Mouse (Mus musculus) MEL (cell line): ENCODE measurements around the gene Gstp2. TPM values are rescaled to one million over a fixed set of nuclear protein-coding genes. Genes with fewer than 3 reads are reported as not detected.

Experiments
- DNase-seq: peaks from one replicate; pipeline ENCODE4 v3.0.0; 2011; ENCODE audit warnings: low read depth, low spot score
- H3K27ac ChIP-seq: 2 replicates; pipeline ENCODE4 v1.5.1; 2012; ENCODE audit warnings: low read depth, mild to moderate bottlenecking, control low read depth, low read length, moderate library complexity; ENCODE audit not compliant: control insufficient read depth
- H3K27me3 ChIP-seq, 2 experiments: fragments of 150-350 bp in 1 of 2; sonication (generic) in 1 of 2; 2 replicates each; pipeline ENCODE4 v1.6.1; 2012; ENCODE audit warnings: low read length in 2 of 2, mild to moderate bottlenecking in 2 of 2, improper control_type of control experiment in 1 of 2, moderate library complexity in 1 of 2; ENCODE audit not compliant: insufficient read depth in 2 of 2, control insufficient read depth in 1 of 2
- H3K36me3 ChIP-seq, 2 experiments: 2 replicates each; pipeline ENCODE4 v1.6.1; 2012 to 2014; ENCODE audit warnings: low read length in 2 of 2, improper control_type of control experiment in 1 of 2, inconsistent platforms in 1 of 2, mild to moderate bottlenecking in 1 of 2; ENCODE audit not compliant: insufficient read depth in 2 of 2, control insufficient read depth in 1 of 2
- H3K4me1 ChIP-seq, 2 experiments: fragments of 150-350 bp in 1 of 2; sonication (generic) in 1 of 2; 2 replicates each; pipeline ENCODE4 v1.6.1; 2012; ENCODE audit warnings: low read length in 2 of 2, improper control_type of control experiment in 1 of 2, mild to moderate bottlenecking in 1 of 2; ENCODE audit not compliant: insufficient read depth in 2 of 2, control insufficient read depth in 1 of 2
- H3K4me3 ChIP-seq, 2 experiments: fragments of 150-350 bp in 1 of 2; sonication (generic) in 1 of 2; 2 replicates each; pipeline ENCODE4 v1.5.1; 2012; ENCODE audit warnings: low read depth in 2 of 2, low read length in 2 of 2, mild to moderate bottlenecking in 2 of 2, moderate library complexity in 2 of 2, control low read depth in 1 of 2, improper control_type of control experiment in 1 of 2; ENCODE audit not compliant: control insufficient read depth in 1 of 2, insufficient read depth in 1 of 2
- H3K79me2 ChIP-seq: 2 replicates; pipeline ENCODE4 v1.6.1; 2012; ENCODE audit warnings: mild to moderate bottlenecking, low read length, moderate library complexity; ENCODE audit not compliant: control insufficient read depth, poor library complexity, insufficient read depth
- H3K9ac ChIP-seq: 2 replicates; pipeline ENCODE4 v1.6.1; 2012; ENCODE audit warnings: low read depth, mild to moderate bottlenecking, control low read depth, low read length, moderate library complexity; ENCODE audit not compliant: control insufficient read depth, poor library complexity, severe bottlenecking
- H3K9me3 ChIP-seq: fragments of 150-350 bp; sonication (generic); replicated peaks from 2 replicates; pipeline ENCODE4 v1.6.1; 2012; ENCODE audit warnings: mild to moderate bottlenecking, low read length, improper control_type of control experiment, moderate library complexity; ENCODE audit not compliant: insufficient read depth
- CHD2 ChIP-seq: IDR thresholded peaks from 2 replicates; pipeline ENCODE4 v1.6.1; 2011; ENCODE audit warnings: low read length, improper control_type of control experiment
- CTCF ChIP-seq, 3 experiments: IDR thresholded peaks in 2 of 3; conservative IDR thresholded peaks in 1 of 3; 2 replicates each; pipeline ENCODE4 v1.5.1; 2011 to 2012; ENCODE audit warnings: low read length in 3 of 3, low read depth in 2 of 3, mild to moderate bottlenecking in 2 of 3, improper control_type of control experiment in 1 of 3, inconsistent platforms in 1 of 3, mixed read lengths in 1 of 3, moderate library complexity in 1 of 3; ENCODE audit not compliant: control insufficient read depth in 1 of 3, insufficient read depth in 1 of 3, poor library complexity in 1 of 3, severe bottlenecking in 1 of 3
- E2F4 ChIP-seq: IDR thresholded peaks from 2 replicates; pipeline ENCODE4 v1.6.1; 2011; ENCODE audit warnings: low read depth, low read length, improper control_type of control experiment, borderline replicate concordance
- EP300 ChIP-seq, 2 experiments: IDR thresholded peaks; 2 replicates each; pipeline ENCODE4 v1.6.1; 2011; ENCODE audit warnings: improper control_type of control experiment in 2 of 2, low read length in 2 of 2, low read depth in 1 of 2, mild to moderate bottlenecking in 1 of 2
- ETS1 ChIP-seq: IDR thresholded peaks from 2 replicates; pipeline ENCODE4 v1.6.1; 2012; ENCODE audit warnings: low read depth, mild to moderate bottlenecking, inconsistent platforms, low read length, improper control_type of control experiment, moderate library complexity
- GATA1 ChIP-seq: IDR thresholded peaks from 2 replicates; pipeline ENCODE4 v1.6.1; 2011; ENCODE audit warnings: low read depth, low read length, improper control_type of control experiment
- JUND ChIP-seq: IDR thresholded peaks from 2 replicates; pipeline ENCODE4 v1.6.1; 2011; ENCODE audit warnings: low read depth, mild to moderate bottlenecking, improper control_type of control experiment, low read length
- MAZ ChIP-seq: IDR thresholded peaks from 2 replicates; pipeline ENCODE4 v1.6.1; 2012; ENCODE audit warnings: low read depth, mild to moderate bottlenecking, inconsistent platforms, low read length, improper control_type of control experiment
- MXI1 ChIP-seq: IDR thresholded peaks from 2 replicates; pipeline ENCODE4 v1.6.1; 2011; ENCODE audit warnings: mild to moderate bottlenecking, low read depth, low read length, improper control_type of control experiment
- POLR2AphosphoS2 ChIP-seq: IDR thresholded peaks from 2 replicates; pipeline ENCODE4 v1.6.1; 2011; ENCODE audit warnings: low read length, improper control_type of control experiment
- RCOR1 ChIP-seq: IDR thresholded peaks from 2 replicates; pipeline ENCODE4 v1.6.1; 2012; ENCODE audit warnings: low read depth, mild to moderate bottlenecking, inconsistent platforms, low read length, improper control_type of control experiment
- SIN3A ChIP-seq: IDR thresholded peaks from 2 replicates; pipeline ENCODE4 v1.6.1; 2012; ENCODE audit warnings: low read length, improper control_type of control experiment, inconsistent platforms
- TAL1 ChIP-seq: IDR thresholded peaks from 2 replicates; pipeline ENCODE4 v1.6.1; 2012; ENCODE audit warnings: mild to moderate bottlenecking, inconsistent platforms, low read length, moderate library complexity, mixed read lengths
- UBTF ChIP-seq: IDR thresholded peaks from 2 replicates; pipeline ENCODE4 v1.6.1; 2012; ENCODE audit warnings: low read depth, mild to moderate bottlenecking, inconsistent platforms, low read length, improper control_type of control experiment, moderate library complexity, borderline replicate concordance; ENCODE audit not compliant: insufficient read depth
- polyA plus RNA-seq, 2 experiments: library from polyadenylated mRNA; stranded (reverse) in 1 of 2; unstranded in 1 of 2; fragments of >175 nt in 1 of 2; fragments of >200 nt in 1 of 2; gene quantifications; 2 replicates each; pipeline versions ENCODE4 v1.2.1 to v1.2.4; 2012; ENCODE audit warnings: low replicate concordance in 2 of 2, low read depth in 1 of 2; ENCODE audit not compliant: insufficient read length in 2 of 2, insufficient read depth in 1 of 2, missing spikeins in 1 of 2
- total RNA-seq: library from RNA; depleted of rRNA; stranded (reverse); fragments of 300-350 nt; gene quantifications from 2 replicates; pipeline ENCODE4 v1.2.3, GENCODE M21; 2012

Gstp2 gene
- total and polyA plus RNA-seq, 3 experiments, result 0.65 to 7.4 TPM; not detected in 1

GRCm38 (mm10) chr19:4005971-4006370 is 39.9 kb downstream of the Gstp2 start:
- TF ChIP-seq E2F4, result no peak
- no peak for TF ChIP-seq JUND
- TF ChIP-seq CHD2, result no peak
- no peak for TF ChIP-seq POLR2AphosphoS2
- TF ChIP-seq SIN3A, result no peak
- Histone ChIP-seq H3K36me3 (peaks cover 2 to 4% of the 10 kb centered on the region in 2 experiments; a peak in 2 of 4 replicates), H3K9me3 (no peaks in the 10 kb centered on the region)

GRCm38 (mm10) chr19:4005091-4005490 is 40.7 kb downstream of the Gstp2 start:
- Histone ChIP-seq H3K27me3 (no peaks in the 10 kb centered on the region), H3K9ac (no peak overlapping the region), H3K79me2 (peaks cover 1% of the 10 kb centered on the region; the same call in 1 of the 2 replicates), H3K4me3 (no peak overlapping the region), H3K9me3 (no peaks in the 10 kb centered on the region), H3K4me1 (peaks cover 0 to 6% of the 10 kb centered on the region in 2 experiments; a peak in 2 of 4 replicates), H3K36me3 (peaks cover 2% of the 10 kb centered on the region in 2 experiments; a peak in 2 of 4 replicates), H3K27ac (no peak overlapping the region)
- DNase-seq, result no peak
- no peak for TF ChIP-seq EP300 (IDR thresholded peaks at IDR 0.05; ENCODE audit: low read depth in 1 of 2, low read length in 2 of 2)
- TF ChIP-seq CTCF (IDR thresholded peaks at IDR 0.05 in 2 of 3, conservative IDR thresholded peaks at IDR 0.05 in 1 of 3; ENCODE audit: control insufficient read depth in 1 of 3, insufficient read depth in 1 of 3, low read depth in 2 of 3, low read length in 3 of 3, poor library complexity in 1 of 3, severe bottlenecking in 1 of 3), result no peak
- no peak for TF ChIP-seq MAZ
- no peak for TF ChIP-seq JUND
- no peak for TF ChIP-seq TAL1
- no peak for TF ChIP-seq RCOR1
- TF ChIP-seq ETS1, result no peak
- TF ChIP-seq MXI1, result no peak
- no peak for TF ChIP-seq GATA1

More at GRCm38 (mm10) chr19:4005971-4006370, 39.9 kb downstream of the Gstp2 start:
- no peak for DNase-seq
- Histone ChIP-seq H3K9ac (no peak overlapping the region), H3K79me2 (no peaks in the 10 kb centered on the region; the same call in 1 of the 2 replicates), H3K4me1 (peaks cover 0 to 6% of the 10 kb centered on the region in 2 experiments; a peak in 2 of 4 replicates), H3K27me3 (no peaks in the 10 kb centered on the region), H3K4me3 (no peak overlapping the region), H3K27ac (no peak overlapping the region)

DNA sequence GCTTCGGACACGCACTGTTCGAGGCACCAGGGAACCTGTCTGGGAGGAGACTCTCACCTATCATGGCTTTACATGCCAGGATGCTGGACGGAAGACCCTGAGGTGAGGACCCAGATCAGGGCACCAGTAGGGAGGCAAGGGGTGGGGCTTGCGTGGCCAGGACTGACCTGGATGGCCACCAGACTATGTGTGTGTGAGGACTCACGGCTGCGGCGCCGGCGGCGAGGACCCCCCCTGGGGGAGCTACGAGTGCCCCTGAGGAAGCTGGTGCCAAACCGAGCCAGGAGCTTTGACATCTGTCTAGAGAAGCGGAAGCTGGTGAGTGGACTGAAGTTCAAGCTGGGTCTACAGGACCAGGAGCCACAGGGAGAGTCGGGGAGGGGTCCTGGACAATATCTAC is 41.5 kb downstream of the Gstp2 start:
- no peak overlapping the region for H3K9ac ChIP-seq
- H3K4me3 ChIP-seq, result no peak overlapping the region
- H3K27ac ChIP-seq, result no peak overlapping the region
- no peak for DNase-seq
- peaks cover 2 to 5% of the 10 kb centered on the region in 2 experiments; a peak in 3 of 4 replicates for H3K36me3 ChIP-seq
- H3K4me1 ChIP-seq, result peaks cover 0 to 10% of the 10 kb centered on the region in 2 experiments; a peak in 2 of 4 replicates
- H3K9me3 ChIP-seq, result no peaks in the 10 kb centered on the region
- H3K27me3 ChIP-seq, result no peaks in the 10 kb centered on the region
- H3K79me2 ChIP-seq, result peaks cover 1% of the 10 kb centered on the region; the same call in 1 of the 2 replicates
- TF ChIP-seq MAZ (no peak), UBTF (no peak)
